Mouse (Mus musculus): Measurements from ENCODE around the gene Zbtb44. TPM values are rescaled to one million over a fixed set of nuclear protein-coding genes. Genes with fewer than 3 reads are reported as not detected.

The Zbtb44 gene
- polyA plus RNA-seq (2017; shearing (Covaris generic)): 25.3 TPM

GRCm38 (mm10) chr9:31030532-31031413 lies at the start of gene Zbtb44:
Gene Zbtb44 (plus strand): TSS chr9:31030644.

Other genes with a start within 250 kb of the Zbtb44 start
- 0.23 TPM for gene Adamts15, start 108.2 kb upstream of the Zbtb44 start, polyA plus RNA-seq (2017; shearing (Covaris generic))
- 0.10 TPM for gene Adamts8, start 88.1 kb upstream of the Zbtb44 start, polyA plus RNA-seq (2017; shearing (Covaris generic))
- 8.4 TPM for gene St14, start 101.2 kb downstream of the Zbtb44 start, polyA plus RNA-seq (2017; shearing (Covaris generic))
- 115 TPM for gene Aplp2, start 181.2 kb downstream of the Zbtb44 start, polyA plus RNA-seq (2017; shearing (Covaris generic))
- gene Prdm10, start 249.9 kb downstream of the Zbtb44 start, polyA plus RNA-seq (2017; shearing (Covaris generic)): 10.9 TPM